Mouse (Mus musculus) gastrocnemius, postnatal 4 days (tissue): ENCODE measurements around the gene Eef1akmt3. TPM values are rescaled to one million over a fixed set of nuclear protein-coding genes. Genes with fewer than 3 reads are reported as not detected.
"Not testable (repeated sequence)": the region's sequence is repeated elsewhere in the genome, so short reads cannot be mapped to it uniquely, and the experiment has no call there.

ENCODE experiments used
- DNase-seq, 2 experiments: peaks; one replicate each; pipeline ENCODE4 v3.0.0; 2021 to 2022; ENCODE audit warnings: low spot score in 2 of 2, mixed read lengths in 2 of 2
- long read RNA-seq, 2 experiments: library from polyadenylated mRNA; stranded (forward); transcript quantifications; one replicate each; pipeline ENCODE4 v2.0.0; 2021
- total RNA-seq, 2 experiments: library from RNA; stranded (reverse); gene quantifications; 2 replicates each; pipeline ENCODE4 v1.2.3; 2021

The Eef1akmt3 gene
- total RNA-seq = 1 to 10 TPM in 1 of 2 experiments, under 1 TPM in 1; 0.78 to 1.1 TPM
- long read RNA-seq, experiment 1 = 0 reads
- long read RNA-seq, experiment 2 = 0 reads

GRCm38 (mm10) chr10:127041274-127041766 lies at the start of gene Eef1akmt3, which contains the start of gene Mettl1:
Gene Eef1akmt3, minus strand, starts transcription at chr10:127041513.
Gene Mettl1, plus strand, starts transcription at chr10:127041414.
- DNase-seq = peak; percentile 50 to 52

- peak in 1 of 2 experiments; percentile 65 for DNase-seq
These were observed 49.5 kb upstream of the Eef1akmt3 start for GRCm38 (mm10) chr10:127090560-127091411.

- DNase-seq = no peak
These were observed 44.3 kb upstream of the Eef1akmt3 start for GRCm38 (mm10) chr10:127085633-127086032.

- no peak for DNase-seq
These were observed 43.7 kb upstream of the Eef1akmt3 start for GRCm38 (mm10) chr10:127085052-127085451.

- no peak for DNase-seq
These were observed 42.6 kb upstream of the Eef1akmt3 start for GRCm38 (mm10) chr10:127083915-127084306.

DNA sequence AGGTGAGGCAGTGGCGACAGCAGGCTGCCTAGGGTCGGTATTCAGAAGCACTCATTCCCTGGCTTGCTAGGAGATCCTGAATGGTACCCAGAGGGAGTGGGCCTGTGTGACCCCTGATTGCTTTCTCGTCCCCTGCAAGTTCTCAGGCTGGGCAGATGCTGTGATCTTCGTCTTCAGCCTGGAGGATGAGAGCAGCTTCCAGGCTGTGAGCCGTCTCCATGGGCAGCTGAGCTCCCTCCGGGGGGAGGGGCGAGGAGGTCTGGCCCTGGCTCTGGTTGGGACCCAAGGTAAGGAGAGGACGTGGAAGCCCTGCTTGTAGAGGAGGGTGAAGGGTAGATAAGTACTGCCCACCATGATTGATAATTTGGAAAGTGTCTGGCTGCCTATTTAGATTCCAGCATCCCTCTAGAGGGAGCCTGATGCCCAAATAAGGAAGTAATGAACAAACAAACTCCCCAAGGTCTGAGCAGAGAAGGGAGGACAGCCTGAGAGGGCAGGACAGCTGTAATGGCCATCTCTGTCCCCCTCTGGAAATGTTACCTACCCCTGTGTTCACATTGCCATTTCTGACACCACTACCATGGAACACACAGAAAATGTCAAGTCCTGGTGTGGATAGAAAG lies 42.1 kb upstream of the Eef1akmt3 start:
- DNase-seq = no peak

- DNase-seq = no peak
These were observed 40.8 kb upstream of the Eef1akmt3 start for GRCm38 (mm10) chr10:127081996-127082620.

DNA sequence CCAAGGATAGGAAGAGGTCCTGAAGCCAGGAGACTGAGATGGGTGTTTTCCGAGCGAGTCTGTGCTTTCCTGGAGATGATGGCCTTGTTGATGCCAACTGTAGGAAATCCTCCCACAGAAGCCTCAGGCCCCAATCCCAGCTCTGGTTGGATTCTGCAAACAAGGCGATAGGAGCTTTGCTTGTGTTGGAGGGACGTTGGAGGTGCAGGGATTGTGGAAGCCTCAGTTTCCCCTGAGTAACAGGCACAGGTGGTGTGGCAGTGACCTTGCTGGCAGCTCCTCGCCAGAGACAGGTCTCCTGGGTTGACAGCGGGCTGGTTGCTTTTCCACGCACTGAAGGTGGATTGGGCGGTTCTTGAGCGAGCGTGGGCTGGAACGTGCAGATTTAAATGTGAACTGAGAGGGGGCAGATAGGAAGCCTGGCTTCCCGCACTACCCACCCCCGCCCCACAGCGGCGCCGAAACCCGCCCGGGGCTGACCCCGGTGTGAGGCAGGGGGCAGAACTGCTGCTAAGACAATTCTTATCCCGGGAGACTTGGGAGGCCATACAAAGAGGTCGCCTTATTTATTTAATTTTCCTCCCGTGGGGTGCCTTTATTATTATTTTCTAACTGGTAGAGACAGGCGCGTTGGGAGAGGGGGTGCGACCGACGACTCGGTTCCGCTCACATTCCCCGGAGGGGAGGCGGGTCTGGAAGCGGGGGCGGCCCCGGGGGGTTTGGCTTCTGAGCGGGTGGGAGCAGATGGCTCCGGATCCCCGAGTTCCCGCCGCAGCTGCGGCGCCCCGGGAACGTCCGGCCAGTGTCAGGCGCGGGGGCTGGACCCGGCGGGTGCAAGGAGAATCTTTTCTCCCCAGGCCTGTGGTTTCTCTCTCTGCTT lies 39.8 kb upstream of the Eef1akmt3 start:
- DNase-seq = no peak

- no peak for DNase-seq
These were observed 38.5 kb upstream of the Eef1akmt3 start for GRCm38 (mm10) chr10:127079665-127080391.

DNA sequence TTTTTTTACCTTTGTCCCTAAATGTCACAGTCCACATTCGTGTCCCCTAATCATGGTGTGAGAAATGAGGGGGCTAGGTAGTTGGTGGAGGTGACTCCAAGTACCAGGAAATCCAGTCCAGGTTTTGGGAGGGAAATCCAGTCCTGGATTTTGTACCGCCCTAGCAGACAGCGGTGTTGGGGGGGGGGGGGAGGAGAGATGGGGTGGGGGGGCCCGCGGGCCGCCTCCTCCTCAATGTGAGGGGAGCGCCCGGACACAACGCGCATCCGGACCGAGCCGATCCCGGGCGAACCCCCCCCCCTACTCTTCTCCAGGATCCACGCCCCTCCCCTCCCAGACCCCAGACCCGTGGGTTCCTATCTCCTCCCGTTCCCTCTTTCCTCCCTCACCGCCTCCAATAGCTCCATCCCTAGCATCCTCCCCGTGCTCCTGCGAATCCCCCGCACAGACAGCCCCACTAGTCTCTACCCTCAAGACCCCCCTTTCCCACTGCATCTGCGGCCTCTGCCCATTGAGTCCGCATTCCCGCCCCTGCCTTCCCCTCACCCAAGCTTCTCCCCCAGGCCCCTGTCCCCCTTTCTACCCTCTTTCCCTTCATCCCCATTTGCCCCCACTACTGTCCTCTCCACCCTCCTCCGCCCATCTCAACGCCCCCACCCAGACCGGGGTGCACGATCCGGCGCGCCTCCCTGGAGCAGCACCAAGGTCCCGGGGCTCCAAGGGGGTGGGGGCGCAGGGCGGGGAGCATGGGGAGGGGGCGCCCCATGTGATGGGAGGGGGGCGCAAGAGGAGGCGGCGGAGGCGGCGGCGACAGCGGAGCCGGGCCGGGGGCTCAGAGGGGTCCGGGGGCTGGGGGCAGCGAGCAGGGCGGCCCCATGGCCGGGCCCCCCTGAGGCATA lies 37.6 kb upstream of the Eef1akmt3 start:
- DNase-seq = no peak

DNA sequence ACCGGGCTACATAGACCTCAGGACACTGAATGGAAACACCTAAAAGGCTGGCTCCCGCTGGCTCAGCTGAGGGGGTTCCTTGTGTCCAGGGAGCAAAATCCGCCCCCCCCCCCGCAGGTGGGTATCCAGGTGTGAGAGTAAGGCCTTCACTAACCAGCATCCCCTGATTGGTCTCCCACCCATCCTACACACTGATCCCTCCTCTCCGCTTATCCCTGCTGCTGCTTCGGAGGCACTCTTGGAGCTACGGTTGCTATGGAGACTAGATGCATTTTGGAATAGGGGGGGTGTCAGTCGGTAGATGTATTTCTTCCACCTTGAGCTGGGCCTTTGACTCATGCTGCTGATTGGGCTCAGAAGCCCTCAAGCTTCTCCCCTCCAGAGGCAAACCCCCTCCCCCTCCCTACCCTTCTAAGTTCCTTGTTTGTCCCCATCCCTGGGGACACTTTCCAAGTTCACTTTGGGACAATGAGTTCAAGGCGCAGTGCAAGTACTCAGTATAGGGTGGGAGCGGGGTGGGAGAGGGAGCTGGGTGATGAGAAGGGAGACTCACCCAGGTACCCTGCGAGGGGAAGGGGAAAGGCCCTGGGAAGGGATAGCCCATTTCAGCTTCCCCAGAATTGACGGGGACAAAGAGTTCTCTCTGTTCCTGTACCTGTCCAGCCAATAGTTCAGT lies 36.8 kb upstream of the Eef1akmt3 start:
- DNase-seq = no peak

GRCm38 (mm10) chr10:127077515-127077914 lies 36.2 kb upstream of the Eef1akmt3 start:
- no peak for DNase-seq

DNA sequence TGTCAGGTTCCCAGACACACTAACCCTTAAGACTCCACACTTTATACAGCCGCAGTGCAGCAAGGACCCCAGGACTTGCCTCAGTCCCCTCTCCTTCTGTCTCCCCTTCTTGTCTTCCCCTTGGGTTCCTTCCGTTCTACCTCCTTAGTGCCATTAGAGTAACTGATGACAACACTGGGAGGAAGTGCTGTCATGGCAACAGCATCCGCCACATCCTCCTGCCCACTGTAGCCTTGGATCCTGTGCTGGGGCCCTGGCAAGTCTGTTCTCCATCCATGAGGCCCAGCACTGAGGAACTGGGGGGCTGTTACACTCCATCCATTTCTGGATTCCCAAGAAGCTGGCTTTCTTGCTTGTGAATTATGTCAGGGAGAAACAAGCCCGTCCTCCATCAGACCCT lies 34.8 kb upstream of the Eef1akmt3 start:
- no peak for DNase-seq

GRCm38 (mm10) chr10:127075651-127076050 lies 34.3 kb upstream of the Eef1akmt3 start:
- no peak for DNase-seq

- no peak for DNase-seq
These were observed 33.8 kb upstream of the Eef1akmt3 start, which contains the start of gene Agap2 for GRCm38 (mm10) chr10:127075080-127075479. Gene Agap2, plus strand, starts transcription at chr10:127075284.

DNA sequence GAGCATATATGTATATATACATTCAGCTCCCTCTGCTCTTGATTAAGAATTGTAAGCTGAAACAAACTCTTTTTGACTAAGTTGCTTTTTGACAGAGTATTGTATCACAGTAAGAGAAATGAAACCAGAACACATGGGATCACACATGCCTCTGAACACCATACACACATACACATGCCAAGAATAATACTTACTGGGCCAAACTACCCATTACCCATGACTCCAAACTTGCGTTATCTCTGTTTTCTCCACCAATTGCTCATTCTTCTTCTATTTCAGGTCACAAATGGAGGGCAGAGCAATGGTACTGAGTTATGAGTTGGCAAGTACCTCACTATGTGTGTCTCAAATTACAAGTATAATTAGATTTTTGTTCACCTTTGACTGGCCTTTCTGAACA lies 32.7 kb upstream of the Eef1akmt3 start:
- no peak for DNase-seq

GRCm38 (mm10) chr10:127072969-127073368 lies 31.7 kb upstream of the Eef1akmt3 start:
- DNase-seq = not testable (repeated sequence)

DNA sequence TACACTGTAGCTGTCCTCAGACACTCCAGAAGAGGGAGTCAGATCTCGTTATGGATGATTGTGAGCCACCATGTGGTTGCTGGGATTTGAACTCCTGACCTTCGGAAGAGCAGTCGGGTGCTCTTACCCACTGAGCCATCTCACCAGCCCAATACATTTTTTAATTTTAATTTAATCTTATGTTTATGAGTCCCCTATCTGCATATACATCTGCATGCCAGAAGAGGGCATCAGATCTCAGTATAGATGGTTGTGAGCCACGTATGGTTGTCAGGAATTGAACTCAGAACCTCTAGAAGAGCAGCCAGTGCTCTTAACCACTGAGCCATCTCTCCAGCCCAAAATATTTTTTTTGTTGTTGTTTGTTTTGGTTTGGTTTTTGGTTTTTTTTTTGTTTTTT lies 31.0 kb upstream of the Eef1akmt3 start:
- DNase-seq = not testable (repeated sequence)
